Mouse (Mus musculus) kidney, adult 9 months (tissue): ENCODE measurements around the gene Atic.
A peak's percentile ranks its signal among the peaks of the same experiment; 100 is the strongest.

Source experiments
- DNase-seq: peaks from one replicate; pipeline ENCODE4 v3.0.0; 2022

Atic gene

GRCm38 (mm10) chr1:71595365-71595764 lies 38.4 kb downstream of the Atic start:
- DNase-seq = no peak

GRCm38 (mm10) chr1:71605751-71606150 lies 48.8 kb downstream of the Atic start:
- DNase-seq = no peak

GRCm38 (mm10) chr1:71606600-71607325 lies 49.8 kb downstream of the Atic start:
- DNase-seq = peak; percentile 69

DNA sequence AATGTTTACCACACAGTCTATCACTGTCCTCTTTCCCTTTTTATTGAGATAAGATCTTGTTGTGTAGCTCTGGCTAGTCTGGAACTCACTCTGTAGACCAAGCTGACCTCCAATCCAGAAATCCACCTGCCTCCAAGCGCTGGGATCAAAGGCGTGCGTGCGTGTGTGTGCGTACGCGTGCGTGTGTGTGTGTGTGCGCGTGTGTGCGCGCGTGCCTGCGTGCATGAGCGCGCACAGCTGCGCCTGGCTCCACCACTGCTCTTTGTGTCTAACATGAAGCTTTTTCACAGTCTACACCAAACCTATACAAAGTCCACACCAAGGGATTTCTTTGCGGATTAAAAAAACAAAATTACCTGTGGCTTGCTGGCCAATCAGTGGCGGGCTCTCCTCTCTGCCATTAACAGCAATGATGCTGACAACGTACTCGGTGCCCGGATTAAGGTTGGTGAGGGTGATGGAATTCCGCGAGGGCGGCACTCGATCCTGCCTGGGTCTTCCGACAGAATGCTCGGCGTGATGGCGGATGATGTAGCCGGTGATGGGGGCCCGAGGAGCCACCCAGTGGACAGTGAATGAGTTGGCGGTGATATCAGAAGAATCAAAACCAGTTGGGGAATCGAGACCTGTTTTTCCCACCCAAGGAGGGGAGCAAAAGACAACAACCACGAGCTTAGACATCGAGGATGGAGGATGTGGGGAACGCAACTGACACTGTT lies 52.3 kb downstream of the Atic start:
- no peak for DNase-seq

DNA sequence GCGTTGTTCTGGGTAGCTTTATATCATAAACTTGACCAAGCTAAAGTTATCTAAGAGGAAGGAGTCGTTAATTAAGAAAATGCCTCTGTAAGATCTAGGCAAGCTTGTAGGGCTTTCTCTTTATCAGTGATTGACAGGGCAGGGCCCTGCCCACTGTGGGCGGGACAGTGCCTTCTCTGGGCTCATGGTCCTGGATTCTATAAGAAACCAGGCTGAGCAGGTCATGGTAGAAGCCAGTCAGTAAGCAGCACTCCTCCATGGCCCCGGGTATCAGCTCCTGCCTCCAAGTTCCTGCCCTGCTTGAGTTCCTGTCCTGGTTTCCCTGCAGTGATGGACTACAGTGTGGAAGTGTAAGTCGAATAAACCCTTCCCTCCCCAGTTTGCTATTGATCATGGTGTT lies 53.0 kb downstream of the Atic start:
- DNase-seq = no peak

DNA sequence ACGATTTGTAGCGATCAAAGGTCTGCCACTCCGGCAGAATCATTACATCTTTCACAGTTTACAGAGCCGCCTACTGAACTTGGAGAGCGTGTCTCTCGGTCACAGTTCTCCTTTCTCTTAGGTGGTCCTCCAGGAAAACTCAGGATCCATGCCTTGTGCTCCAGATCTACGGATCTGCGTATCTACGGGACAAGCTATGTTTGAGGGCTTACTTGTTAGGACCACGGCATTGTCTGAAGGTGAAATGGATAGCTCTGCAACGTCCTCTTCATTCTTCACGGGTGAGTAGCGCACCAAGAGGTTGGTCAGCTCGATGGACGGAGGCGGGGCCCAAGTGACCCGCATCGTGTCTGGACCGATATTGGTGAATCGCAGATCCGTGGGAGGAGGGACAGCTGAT lies 55.3 kb downstream of the Atic start:
- no peak for DNase-seq

- DNase-seq = no peak
Measured at GRCm38 (mm10) chr1:71614545-71615246, 57.7 kb downstream of the Atic start.

GRCm38 (mm10) chr1:71621526-71621925 lies 64.6 kb downstream of the Atic start:
- no peak for DNase-seq

DNA sequence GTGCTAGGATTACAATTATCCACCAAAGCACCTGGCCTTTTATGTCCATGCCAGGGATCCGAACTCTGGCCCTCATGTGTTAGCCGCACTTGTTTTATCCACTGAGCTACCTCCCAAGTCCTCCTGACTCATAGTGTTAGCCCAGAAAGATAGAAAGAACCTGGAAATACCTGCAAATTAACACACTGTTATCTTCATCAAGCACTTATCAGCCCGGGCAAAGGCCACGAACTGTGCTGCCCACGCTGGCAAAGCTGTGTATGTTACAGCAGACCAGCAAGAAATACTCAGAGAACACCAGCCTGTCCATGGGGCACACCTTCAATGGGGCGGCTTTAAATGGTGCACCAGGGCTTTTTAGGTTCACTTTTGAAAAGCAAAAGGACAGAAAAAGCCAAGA lies 66.7 kb downstream of the Atic start:
- DNase-seq = no peak
